Mouse (Mus musculus) liver, embryonic 14.5 days (tissue): ENCODE measurements at regions not wholly inside any gene's neighbourhood (a gene's known extent, or its start where the extent isn't known, plus 50 kb on each side); places are given as distances from the start of the nearest gene placed in this dataset.

Experiments
- CTCF ChIP-seq: IDR thresholded peaks from 2 replicates; pipeline ENCODE4 v1.5.1; 2016; ENCODE audit warnings: antibody characterized with exemption, low read depth, control low read depth
- EP300 ChIP-seq: IDR thresholded peaks from 2 replicates; pipeline ENCODE4 v1.6.1; 2016; ENCODE audit warnings: antibody characterized with exemption, low read depth

DNA sequence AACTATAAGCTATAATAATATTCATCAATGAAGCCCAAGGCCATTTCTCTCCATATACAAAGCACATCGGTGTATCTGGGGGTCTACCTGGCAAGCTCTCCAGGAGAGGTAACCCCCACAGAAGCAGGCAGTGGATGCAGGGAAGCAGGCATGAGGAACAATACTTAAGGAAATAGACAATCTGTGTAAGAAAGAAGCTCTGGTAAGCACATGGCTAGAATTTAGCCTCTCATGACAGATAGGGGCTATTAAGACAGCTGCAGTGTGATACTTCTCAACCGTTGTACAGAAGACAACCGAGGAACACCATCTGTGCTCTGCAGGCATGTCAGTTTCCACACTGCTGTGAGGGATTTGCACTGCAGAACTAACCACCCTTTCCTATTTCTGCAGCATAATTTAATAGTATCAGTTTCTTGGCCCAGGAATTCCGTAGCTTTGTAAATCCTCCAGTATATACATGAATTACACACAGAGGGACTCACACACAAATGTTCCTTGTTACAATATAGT lies 108.1 kb upstream of the Lpar1 start:
- TF ChIP-seq EP300 (no peak), CTCF (no peak)
